Mouse (Mus musculus): ENCODE measurements around the gene 5730409E04Rik. TPM values are rescaled to one million over a fixed set of nuclear protein-coding genes. Genes with fewer than 3 reads are reported as not detected.
A peak's percentile ranks its signal among the peaks of the same experiment; 100 is the strongest.

5730409E04Rik gene
- total and polyA plus RNA-seq, 3 experiments: 4.1 to 8.1 (median 5.8) TPM

GRCm38 (mm10) chr4:126631922-126632321 is 22.3 kb downstream of the 5730409E04Rik start:
- H3K4me2 ChIP-seq (ENCODE audit: insufficient read depth, low read depth, poor library complexity, severe bottlenecking): no peak overlapping the region
- no peaks in the 10 kb centered on the region for H3K79me2 ChIP-seq (replicated peaks; ENCODE audit: control insufficient read depth, extremely low read depth, insufficient read depth, poor library complexity, severe bottlenecking)
- dilution Hi-C loops (cut with MboI; ENCODE audit: extremely low pct_ligation_motif_present, extremely low pct_unique_long_range_greater_than_20kb, low sequenced_read_pairs): no loop called here
- no peak overlapping the region for H3K9ac ChIP-seq (ENCODE audit: insufficient read depth, low read depth)
- no peaks in the 10 kb centered on the region for H3K36me3 ChIP-seq (replicated peaks in 1 of 2; ENCODE audit: control insufficient read depth in 1 of 2, insufficient read depth in 1 of 2, low read length in 1 of 2)
- peaks cover 5% of the 10 kb centered on the region for H3K27me3 ChIP-seq (replicated peaks)
- no peaks in the 10 kb centered on the region for H3K9me3 ChIP-seq (replicated peaks; ENCODE audit: low read length)
- TF ChIP-seq CTCF (conservative IDR thresholded peaks at IDR 0.05 in 1 of 2, IDR thresholded peaks at IDR 0.05 in 1 of 2; ENCODE audit: low read depth in 2 of 2, low read length in 2 of 2) (peak in 1 of 2 experiments; percentile 51; a peak in 2 of 4 replicates), RAD21 (IDR thresholded peaks at IDR 0.05; ENCODE audit: low read depth, low read length) (peak; percentile 46), ZNF384 (IDR thresholded peaks at IDR 0.05; ENCODE audit: low read depth, low read length) (peak; percentile 63; the same call in 1 of the 2 replicates), TBP (conservative IDR thresholded peaks at IDR 0.05; ENCODE audit: low read depth, low read length) (no peak)
- no peak overlapping the region for H3K4me3 ChIP-seq (replicated peaks in 1 of 3; ENCODE audit: low read depth in 2 of 3, low read length in 2 of 3, poor library complexity in 1 of 3)
- peaks cover 0 to 8% of the 10 kb centered on the region in 2 experiments; a peak in 2 of 4 replicates for H3K4me1 ChIP-seq (ENCODE audit: control insufficient read depth in 1 of 2, insufficient read depth in 2 of 2)
- in situ Hi-C loops (cut with MboI; ENCODE audit: low pct_ligation_motif_present, low pct_unique_long_range_greater_than_20kb, low sequenced_read_pairs): no loop called here
- no peak overlapping the region for H3K27ac ChIP-seq (ENCODE audit: insufficient read depth, low read depth)
- DNase-seq (ENCODE audit: extremely low read depth): no peak

GRCm38 (mm10) chr4:126632668-126633067 is 23.1 kb downstream of the 5730409E04Rik start:
- no peak overlapping the region for H3K4me3 ChIP-seq (replicated peaks in 1 of 3; ENCODE audit: low read depth in 2 of 3, low read length in 2 of 3, poor library complexity in 1 of 3)
- DNase-seq (ENCODE audit: extremely low read depth): no peak

GRCm38 (mm10) chr4:126636330-126636729 is 26.7 kb downstream of the 5730409E04Rik start:
- dilution Hi-C loops (cut with MboI; ENCODE audit: extremely low pct_ligation_motif_present, extremely low pct_unique_long_range_greater_than_20kb, low sequenced_read_pairs) (no loop called here), in situ Hi-C loops (cut with MboI; ENCODE audit: low pct_ligation_motif_present, low pct_unique_long_range_greater_than_20kb, low sequenced_read_pairs) (no loop called here)
- Histone ChIP-seq H3K27ac (ENCODE audit: insufficient read depth, low read depth) (no peak overlapping the region), H3K27me3 (replicated peaks) (peaks cover 7% of the 10 kb centered on the region), H3K9me3 (replicated peaks; ENCODE audit: low read length) (no peaks in the 10 kb centered on the region), H3K4me2 (ENCODE audit: insufficient read depth, low read depth, poor library complexity, severe bottlenecking) (no peak overlapping the region), H3K4me3 (replicated peaks in 1 of 3; ENCODE audit: low read depth in 2 of 3, low read length in 2 of 3, poor library complexity in 1 of 3) (no peak overlapping the region), H3K36me3 (replicated peaks in 1 of 2; ENCODE audit: control insufficient read depth in 1 of 2, insufficient read depth in 1 of 2, low read length in 1 of 2) (no peaks in the 10 kb centered on the region), H3K79me2 (replicated peaks; ENCODE audit: control insufficient read depth, extremely low read depth, insufficient read depth, poor library complexity, severe bottlenecking) (no peaks in the 10 kb centered on the region), H3K4me1 (ENCODE audit: control insufficient read depth in 1 of 2, insufficient read depth in 2 of 2) (no peaks in the 10 kb centered on the region), H3K9ac (ENCODE audit: insufficient read depth, low read depth) (no peak overlapping the region)
- DNase-seq (ENCODE audit: extremely low read depth): no peak
- TF ChIP-seq ZC3H11A (IDR thresholded peaks at IDR 0.05; ENCODE audit: low read depth, low read length): no peak
- TF ChIP-seq MAZ (IDR thresholded peaks at IDR 0.05; ENCODE audit: low read depth, low read length): no peak
- TF ChIP-seq SMC3 (IDR thresholded peaks at IDR 0.05; ENCODE audit: low read depth, low read length): no peak
- TF ChIP-seq ZNF384 (IDR thresholded peaks at IDR 0.05; ENCODE audit: low read depth, low read length): no peak
- no peak for TF ChIP-seq RCOR1 (conservative IDR thresholded peaks at IDR 0.05; ENCODE audit: low read depth, low read length)
- no peak for TF ChIP-seq MAFK (IDR thresholded peaks at IDR 0.05; ENCODE audit: insufficient replicate concordance, low read length)
- no peak for TF ChIP-seq BHLHE40 (IDR thresholded peaks at IDR 0.05; ENCODE audit: low read depth, low read length)
- no peak for TF ChIP-seq CHD1 (IDR thresholded peaks at IDR 0.05; ENCODE audit: low read depth, low read length)
- no peak for TF ChIP-seq EP300 (IDR thresholded peaks at IDR 0.05; ENCODE audit: low read length)
- no peak for TF ChIP-seq UBTF (IDR thresholded peaks at IDR 0.05; ENCODE audit: low read depth, low read length)
- no peak for TF ChIP-seq ZMIZ1 (IDR thresholded peaks at IDR 0.05; ENCODE audit: low read depth, low read length)
- no peak for TF ChIP-seq POLR2A (IDR thresholded peaks at IDR 0.05; ENCODE audit: low read depth, low read length)
- TF ChIP-seq HCFC1 (IDR thresholded peaks at IDR 0.05; ENCODE audit: low read depth, low read length): no peak
- no peak for TF ChIP-seq RAD21 (IDR thresholded peaks at IDR 0.05; ENCODE audit: low read depth, low read length)
- TF ChIP-seq KAT2A (IDR thresholded peaks at IDR 0.05; ENCODE audit: insufficient replicate concordance, low read length): no peak
- TF ChIP-seq ELF1 (IDR thresholded peaks at IDR 0.05; ENCODE audit: low read depth, low read length): no peak
- no peak for TF ChIP-seq ETS1 (conservative IDR thresholded peaks at IDR 0.05; ENCODE audit: low read depth, low read length)
- TF ChIP-seq JUN (IDR thresholded peaks at IDR 0.05; ENCODE audit: insufficient read depth, low read depth, low read length): no peak
- TF ChIP-seq CTCF (conservative IDR thresholded peaks at IDR 0.05 in 1 of 2, IDR thresholded peaks at IDR 0.05 in 1 of 2; ENCODE audit: low read depth in 2 of 2, low read length in 2 of 2): no peak
- no peak for TF ChIP-seq NELFE (IDR thresholded peaks at IDR 0.05; ENCODE audit: low read depth, low read length)

More at GRCm38 (mm10) chr4:126632668-126633067, 23.1 kb downstream of the 5730409E04Rik start:
- in situ Hi-C loops (cut with MboI; ENCODE audit: low pct_ligation_motif_present, low pct_unique_long_range_greater_than_20kb, low sequenced_read_pairs) (no loop called here), dilution Hi-C loops (cut with MboI; ENCODE audit: extremely low pct_ligation_motif_present, extremely low pct_unique_long_range_greater_than_20kb, low sequenced_read_pairs) (no loop called here)
- Histone ChIP-seq H3K9ac (ENCODE audit: insufficient read depth, low read depth) (no peak overlapping the region), H3K27me3 (replicated peaks) (peaks cover 7% of the 10 kb centered on the region), H3K4me1 (ENCODE audit: control insufficient read depth in 1 of 2, insufficient read depth in 2 of 2) (peaks cover 0 to under 1% of the 10 kb centered on the region in 2 experiments; a peak in 2 of 4 replicates), H3K9me3 (replicated peaks; ENCODE audit: low read length) (no peaks in the 10 kb centered on the region), H3K4me2 (ENCODE audit: insufficient read depth, low read depth, poor library complexity, severe bottlenecking) (no peak overlapping the region), H3K27ac (ENCODE audit: insufficient read depth, low read depth) (no peak overlapping the region), H3K36me3 (replicated peaks in 1 of 2; ENCODE audit: control insufficient read depth in 1 of 2, insufficient read depth in 1 of 2, low read length in 1 of 2) (no peaks in the 10 kb centered on the region), H3K79me2 (replicated peaks; ENCODE audit: control insufficient read depth, extremely low read depth, insufficient read depth, poor library complexity, severe bottlenecking) (no peaks in the 10 kb centered on the region)
- TF ChIP-seq E2F4 (IDR thresholded peaks at IDR 0.05; ENCODE audit: insufficient replicate concordance, low read depth, low read length) (no peak), TBP (conservative IDR thresholded peaks at IDR 0.05; ENCODE audit: low read depth, low read length) (peak; percentile 84)
